ENCODE assay signal across 16 mouse cellular contexts in genomic region chr13:34054391-34054790, GRCm38 (mm10). TPM values are rescaled to one million over a fixed set of nuclear protein-coding genes. Genes with fewer than 3 reads are reported as not detected.
DNase-seq lines count a peak whose midpoint lies in the region; ATAC-seq and TF ChIP-seq lines count a peak whose summit lies in the region.
"Had no signal": no experiment of that assay in that cellular context is flagged by ENCODE, and none has a peak within 500 bp of the region (broad histone marks: within the 10 kb centered on the region; RNA-seq: fewer than 3 reads in every experiment).

No protein-coding gene starts in this region.

- 62% methylated on average over 4 of the region's 4 CpGs for WGBS in heart, embryonic 12.5 days
- WGBS in kidney, postnatal 0 days = 69% methylated on average over 4 of the region's 4 CpGs
- 68% methylated on average over 4 of the region's 4 CpGs for WGBS in liver, embryonic 11.5 days

- 0 out of 2 replicates have a peak, but pooled peaks have one; percentile 22 for ATAC-seq in heart, embryonic 12.5 days (ENCODE audit: insufficient number of reproducible peaks, low FRiP score)
- peak; percentile 80 for ATAC-seq in kidney, postnatal 0 days (replicated peaks; ENCODE audit: low FRiP score, low read depth)
- ATAC-seq in liver, embryonic 11.5 days (replicated peaks; ENCODE audit: low FRiP score) = peak; percentile 39

- no peak for TF ChIP-seq CTCF in kidney, postnatal 0 days (IDR thresholded peaks at IDR 0.05; ENCODE audit: low read depth)

- no peaks in the 10 kb centered on the region for H3K4me1 ChIP-seq in heart, embryonic 12.5 days (replicated peaks)
- H3K4me1 ChIP-seq in kidney, postnatal 0 days (replicated peaks; ENCODE audit: insufficient read depth, low read length) = peaks cover 7% of the 10 kb centered on the region; the same call in 1 of the 2 replicates
- H3K4me1 ChIP-seq in liver, embryonic 11.5 days (replicated peaks; ENCODE audit: control insufficient read depth, insufficient read depth, low read length) = no peaks in the 10 kb centered on the region
- H3K4me1 ChIP-seq: embryonic facial prominence, embryonic 13.5 days; neural tube, embryonic 15.5 days had no signal

- H3K27me3 ChIP-seq in heart, embryonic 12.5 days (replicated peaks) = no peaks in the 10 kb centered on the region
- H3K27me3 ChIP-seq in kidney, postnatal 0 days (ENCODE audit: insufficient read depth, low read length) = no peaks in the 10 kb centered on the region
- H3K27me3 ChIP-seq in liver, embryonic 11.5 days (replicated peaks; ENCODE audit: control insufficient read depth, insufficient read depth, low read length) = no peaks in the 10 kb centered on the region
- H3K27me3 ChIP-seq: embryonic facial prominence, embryonic 13.5 days; neural tube, embryonic 15.5 days had no signal

- no peak overlapping the region for H3K4me2 ChIP-seq in heart, embryonic 12.5 days
- no peak overlapping the region for H3K4me2 ChIP-seq in kidney, postnatal 0 days (ENCODE audit: low read length)
- H3K4me2 ChIP-seq in liver, embryonic 11.5 days = no peak overlapping the region
- H3K4me2 ChIP-seq: embryonic facial prominence, embryonic 13.5 days; neural tube, embryonic 15.5 days had no signal

- no peak for DNase-seq in heart, adult 11 months
- DNase-seq in kidney, postnatal 0 days (ENCODE audit: low spot score) = peak; percentile 36
- DNase-seq in kidney, adult 11 months = no peak
- peak; percentile 57 for DNase-seq in adrenal gland, postnatal 14 days
- no peak for DNase-seq in liver, embryonic 11.5 days (ENCODE audit: low spot score)
- no peak for DNase-seq in embryo, embryonic 9.5 days (ENCODE audit: extremely low spot score)
- no peak for DNase-seq in c-Kit-positive CD71-positive TER-119-positive erythroid progenitor cells, embryonic 14.5 days (ENCODE audit: low spot score)
- DNase-seq: cerebellum, adult 11 months; gastrocnemius, postnatal 14 days; kidney, postnatal 4 days; layer of hippocampus, postnatal 36 days; lung, postnatal 10 days had no signal

- H3K9ac ChIP-seq in heart, embryonic 12.5 days = no peak overlapping the region
- no peak overlapping the region for H3K9ac ChIP-seq in kidney, postnatal 0 days (ENCODE audit: low read depth, low read length)
- H3K9ac ChIP-seq in liver, embryonic 11.5 days (ENCODE audit: low read depth, low read length) = no peak overlapping the region
- H3K9ac ChIP-seq: embryonic facial prominence, embryonic 13.5 days; neural tube, embryonic 15.5 days had no signal

- no peaks in the 10 kb centered on the region for H3K9me3 ChIP-seq in heart, embryonic 12.5 days (replicated peaks)
- H3K9me3 ChIP-seq in kidney, postnatal 0 days (replicated peaks; ENCODE audit: low read length) = no peaks in the 10 kb centered on the region
- H3K9me3 ChIP-seq in liver, embryonic 11.5 days (ENCODE audit: control insufficient read depth, low read length) = no peaks in the 10 kb centered on the region
- H3K9me3 ChIP-seq: embryonic facial prominence, embryonic 13.5 days; midbrain, embryonic 10.5 days; neural tube, embryonic 15.5 days had no signal

- H3K36me3 ChIP-seq in heart, embryonic 12.5 days = peaks cover 67% of the 10 kb centered on the region
- peaks cover 26% of the 10 kb centered on the region; the same call in 1 of the 2 replicates for H3K36me3 ChIP-seq in kidney, postnatal 0 days (ENCODE audit: insufficient read depth, low read length)
- H3K36me3 ChIP-seq in liver, embryonic 11.5 days (ENCODE audit: control insufficient read depth, insufficient read depth, low read length) = no peaks in the 10 kb centered on the region; the same call in 1 of the 2 replicates

- no peak overlapping the region for H3K4me3 ChIP-seq in heart, embryonic 12.5 days
- no peak overlapping the region for H3K4me3 ChIP-seq in kidney, postnatal 0 days (replicated peaks; ENCODE audit: low read depth, low read length)
- H3K4me3 ChIP-seq in liver, embryonic 11.5 days (ENCODE audit: low read depth, low read length) = no peak overlapping the region
- H3K4me3 ChIP-seq: embryonic facial prominence, embryonic 13.5 days; midbrain, embryonic 10.5 days; neural tube, embryonic 15.5 days had no signal

- no peak overlapping the region for H3K27ac ChIP-seq in heart, embryonic 12.5 days (ENCODE audit: poor library complexity, severe bottlenecking)
- H3K27ac ChIP-seq in kidney, postnatal 0 days = 0 out of 2 replicates have a peak overlapping the region, but pooled peaks have one; percentile 19
- 0 out of 2 replicates have a peak overlapping the region, but pooled peaks have one; percentile 26 for H3K27ac ChIP-seq in liver, embryonic 11.5 days (ENCODE audit: low read depth, low read length)
- H3K27ac ChIP-seq: embryonic facial prominence, embryonic 13.5 days; midbrain, embryonic 10.5 days; neural tube, embryonic 15.5 days had no signal

RNA-seq across cellular contexts. Expression of gene Bphl, which starts 17.0 kb away (rescaled TPM):
- 44.4 and 50.5 TPM in 2 replicates for polyA plus RNA-seq in heart, embryonic 12.5 days (2016; fragmentation: Nextera tagmentation; extraction: Ambion mirVana)
- polyA plus RNA-seq in kidney, postnatal 0 days (2015; fragmentation: Nextera tagmentation; extraction: Ambion mirVana) = 168 and 174 TPM in 2 replicates
- total RNA-seq in adrenal gland, postnatal 14 days (2021) = 57.7 and 79.8 TPM in 2 replicates
- 32.8 and 35.3 TPM in 2 replicates for polyA plus RNA-seq in liver, embryonic 11.5 days (2014; fragmentation: Nextera tagmentation; extraction: Ambion mirVana)

RNA-seq across cellular contexts. Expression of gene Tubb2a, which starts 23.4 kb away (rescaled TPM):
- 111 and 117 TPM in 2 replicates for polyA plus RNA-seq in heart, embryonic 12.5 days (2016; fragmentation: Nextera tagmentation; extraction: Ambion mirVana)
- 169 and 170 TPM in 2 replicates for polyA plus RNA-seq in kidney, postnatal 0 days (2015; fragmentation: Nextera tagmentation; extraction: Ambion mirVana)
- total RNA-seq in adrenal gland, postnatal 14 days (2021) = 46.1 and 59.9 TPM in 2 replicates
- 81.0 and 87.9 TPM in 2 replicates for polyA plus RNA-seq in liver, embryonic 11.5 days (2014; fragmentation: Nextera tagmentation; extraction: Ambion mirVana)

RNA-seq across cellular contexts. Expression of gene Serpinb6a, which starts 51.8 kb away (rescaled TPM):
- polyA plus RNA-seq in heart, embryonic 12.5 days (2016; fragmentation: Nextera tagmentation; extraction: Ambion mirVana) = 46.5 and 47.8 TPM in 2 replicates
- 78.2 and 85.1 TPM in 2 replicates for polyA plus RNA-seq in kidney, postnatal 0 days (2015; fragmentation: Nextera tagmentation; extraction: Ambion mirVana)
- total RNA-seq in adrenal gland, postnatal 14 days (2021) = 214 and 236 TPM in 2 replicates
- polyA plus RNA-seq in liver, embryonic 11.5 days (2014; fragmentation: Nextera tagmentation; extraction: Ambion mirVana) = 23.6 and 24.1 TPM in 2 replicates

RNA-seq across cellular contexts. Expression of gene Ripk1, which starts 52.2 kb away (rescaled TPM):
- 11.0 and 12.1 TPM in 2 replicates for polyA plus RNA-seq in heart, embryonic 12.5 days (2016; fragmentation: Nextera tagmentation; extraction: Ambion mirVana)
- polyA plus RNA-seq in kidney, postnatal 0 days (2015; fragmentation: Nextera tagmentation; extraction: Ambion mirVana) = 16.3 and 17.2 TPM in 2 replicates
- total RNA-seq in adrenal gland, postnatal 14 days (2021) = 29.5 and 31.4 TPM in 2 replicates
- polyA plus RNA-seq in liver, embryonic 11.5 days (2014; fragmentation: Nextera tagmentation; extraction: Ambion mirVana) = 18.6 and 23.4 TPM in 2 replicates

Comparison
In these comparisons a context has a peak if more than half of its experiments do, and no peak if none do; other contexts are left out.
1. DNase-seq: peak in kidney, postnatal 0 days (single experiment) and adrenal gland, postnatal 14 days (single experiment); none in heart, adult 11 months (single experiment), kidney, adult 11 months (single experiment), liver, embryonic 11.5 days (single experiment), embryo, embryonic 9.5 days (single experiment) and c-Kit-positive CD71-positive TER-119-positive erythroid progenitor cells, embryonic 14.5 days (single experiment).
2. ATAC-seq: peak in every context shown above with its lines; median percentile 80 in kidney, postnatal 0 days; 39 in liver, embryonic 11.5 days; 22 in heart, embryonic 12.5 days.